Mouse (Mus musculus) embryonic facial prominence, embryonic 11.5 days (tissue): Measurements from ENCODE around the gene Paxip1. TPM values are rescaled to one million over a fixed set of nuclear protein-coding genes. Genes with fewer than 3 reads are reported as not detected.

Experiments
- ATAC-seq: fragments of 200-750 bp; cut with Nextera tagmentation; replicated peaks from 2 replicates; pipeline ENCODE4 v1.8.0; 2017; ENCODE audit warnings: low read depth; ENCODE audit not compliant: insufficient number of reproducible peaks, low FRiP score, low TSS enrichment
- DNase-seq: peaks from one replicate; pipeline ENCODE4 v3.0.0-alpha.2; 2015; ENCODE audit warnings: low spot score
- H3K27ac ChIP-seq: fragments of 300-500 bp; sonication (generic); replicated peaks from 2 replicates; pipeline ENCODE4 v1.5.1; 2014; ENCODE audit warnings: mild to moderate bottlenecking, low read depth, low read length, control low read depth
- H3K27me3 ChIP-seq: fragments of 300-500 bp; sonication (generic); 2 replicates; pipeline ENCODE4 v1.6.1; 2014; ENCODE audit warnings: mild to moderate bottlenecking, low read length, moderate library complexity, mixed read lengths; ENCODE audit not compliant: control insufficient read depth, insufficient read depth
- H3K36me3 ChIP-seq: fragments of 300-500 bp; sonication (generic); replicated peaks from 2 replicates; pipeline ENCODE4 v1.6.1; 2014; ENCODE audit warnings: low read depth, mild to moderate bottlenecking, low read length, moderate library complexity, mixed read lengths; ENCODE audit not compliant: control insufficient read depth, insufficient read depth
- H3K4me1 ChIP-seq: fragments of 300-500 bp; sonication (generic); 2 replicates; pipeline ENCODE4 v1.6.1; 2014; ENCODE audit warnings: low read length, mixed read lengths; ENCODE audit not compliant: control insufficient read depth, insufficient read depth
- H3K4me2 ChIP-seq: fragments of 300-500 bp; sonication (generic); 2 replicates; pipeline ENCODE4 v1.6.1; 2014; ENCODE audit warnings: low read depth, mild to moderate bottlenecking, control low read depth, low read length, moderate library complexity
- H3K4me3 ChIP-seq: fragments of 300-500 bp; sonication (generic); 2 replicates; pipeline ENCODE4 v1.5.1; 2014; ENCODE audit warnings: low read depth, low read length, control low read depth
- H3K9ac ChIP-seq: fragments of 300-500 bp; sonication (generic); replicated peaks from 2 replicates; pipeline ENCODE4 v1.6.1; 2014; ENCODE audit warnings: mild to moderate bottlenecking, control low read depth, low read length
- H3K9me3 ChIP-seq: fragments of 300-500 bp; sonication (generic); replicated peaks from 2 replicates; pipeline ENCODE4 v1.6.1; 2016; ENCODE audit warnings: mild to moderate bottlenecking, low read length, inconsistent platforms, mixed read lengths; ENCODE audit not compliant: control insufficient read depth
- WGBS: fragments of 180-500 bp; shearing (Covaris S2); extraction: QIAGEN DNeasy Blood & Tissue Kit; methylation state at CpG from one replicate; pipeline ENCODE4 v1.1.7; 2014; 5-methylcytosine and 5-hydroxymethylcytosine counted together
- polyA plus RNA-seq: library from polyadenylated mRNA; unstranded; fragments of >200 nt; fragmentation: Nextera tagmentation; extraction: Ambion mirVana; gene quantifications from 2 replicates; pipeline ENCODE4 v1.2.1, GENCODE M21; 2014

The Paxip1 gene
- 43.6 and 48.0 TPM in 2 replicates for polyA plus RNA-seq

- peaks cover 7% of the 10 kb centered on the region for H3K36me3 ChIP-seq
- peak within 1 kb of the TSS; percentile 65 for H3K4me3 ChIP-seq
- peak; percentile 97 for ATAC-seq
- peak; percentile 95 for DNase-seq
- peak within 1 kb of the TSS; percentile 59 for H3K4me2 ChIP-seq
- peak within 1 kb of the TSS; percentile 60 for H3K27ac ChIP-seq
- H3K27me3 ChIP-seq = no peaks in the 10 kb centered on the region
- no peaks in the 10 kb centered on the region for H3K9me3 ChIP-seq
- peak within 1 kb of the TSS; percentile 81 for H3K9ac ChIP-seq
- WGBS = under 1% methylated on average over 62 of the region's 73 CpGs
- H3K4me1 ChIP-seq = no peaks in the 10 kb centered on the region
Measured at GRCm38 (mm10) chr5:27791303-27792172, at the start of gene Paxip1. Paxip1 (minus strand) TSS chr5:27791691.

GRCm38 (mm10) chr5:27838061-27838460 lies 46.6 kb upstream of the Paxip1 start:
- 60% methylated on average over 4 of the region's 4 CpGs for WGBS
- no peaks in the 10 kb centered on the region for H3K4me1 ChIP-seq
- no peak for DNase-seq
- no peak overlapping the region for H3K4me3 ChIP-seq
- no peak overlapping the region for H3K4me2 ChIP-seq
- no peak overlapping the region for H3K27ac ChIP-seq
- no peak for ATAC-seq
- H3K9me3 ChIP-seq = no peaks in the 10 kb centered on the region
- H3K9ac ChIP-seq = no peak overlapping the region
- H3K36me3 ChIP-seq = no peaks in the 10 kb centered on the region
- H3K27me3 ChIP-seq = peaks cover 9% of the 10 kb centered on the region

GRCm38 (mm10) chr5:27835096-27835495 lies 43.6 kb upstream of the Paxip1 start:
- no peak for ATAC-seq
- WGBS = 79% methylated on average over 2 of the region's 2 CpGs

GRCm38 (mm10) chr5:27827971-27828370 lies 36.5 kb upstream of the Paxip1 start:
- no peaks in the 10 kb centered on the region for H3K27me3 ChIP-seq
- ATAC-seq (no peak), DNase-seq (no peak)
- H3K27ac ChIP-seq = no peak overlapping the region
- H3K4me1 ChIP-seq = no peaks in the 10 kb centered on the region
- no peak overlapping the region for H3K4me2 ChIP-seq
- 84% methylated on average over 7 of the region's 7 CpGs for WGBS
- H3K9me3 ChIP-seq = no peaks in the 10 kb centered on the region
- H3K9ac ChIP-seq = no peak overlapping the region
- H3K36me3 ChIP-seq = no peaks in the 10 kb centered on the region
- H3K4me3 ChIP-seq = no peak overlapping the region

More at GRCm38 (mm10) chr5:27835096-27835495, 43.6 kb upstream of the Paxip1 start:
- H3K9ac ChIP-seq = no peak overlapping the region
- no peak overlapping the region for H3K4me3 ChIP-seq
- no peaks in the 10 kb centered on the region for H3K9me3 ChIP-seq
- no peak for DNase-seq
- no peaks in the 10 kb centered on the region for H3K36me3 ChIP-seq
- no peaks in the 10 kb centered on the region for H3K4me1 ChIP-seq
- no peak overlapping the region for H3K27ac ChIP-seq
- no peak overlapping the region for H3K4me2 ChIP-seq
- H3K27me3 ChIP-seq = no peaks in the 10 kb centered on the region

- H3K9ac ChIP-seq = no peak overlapping the region
- no peak overlapping the region for H3K27ac ChIP-seq
- no peak overlapping the region for H3K4me2 ChIP-seq
- ATAC-seq (no peak), DNase-seq (no peak)
- H3K4me3 ChIP-seq = no peak overlapping the region
- H3K9me3 ChIP-seq = no peaks in the 10 kb centered on the region
- WGBS = 83% methylated on average over 6 of the region's 6 CpGs
- no peaks in the 10 kb centered on the region for H3K27me3 ChIP-seq
- H3K4me1 ChIP-seq = no peaks in the 10 kb centered on the region
- H3K36me3 ChIP-seq = no peaks in the 10 kb centered on the region
Measured at GRCm38 (mm10) chr5:27821161-27821560, 29.7 kb upstream of the Paxip1 start.

GRCm38 (mm10) chr5:27818840-27819672 lies 27.6 kb upstream of the Paxip1 start:
- Histone ChIP-seq H3K9ac (no peak overlapping the region), H3K36me3 (no peaks in the 10 kb centered on the region), H3K4me3 (no peak overlapping the region), H3K27me3 (no peaks in the 10 kb centered on the region), H3K4me2 (no peak overlapping the region), H3K9me3 (no peaks in the 10 kb centered on the region), H3K27ac (no peak overlapping the region), H3K4me1 (no peaks in the 10 kb centered on the region)
- ATAC-seq (no peak), DNase-seq (no peak)
- 63% methylated on average over 3 of the region's 3 CpGs for WGBS

GRCm38 (mm10) chr5:27814282-27814681 lies 22.8 kb upstream of the Paxip1 start:
- H3K9ac ChIP-seq = no peak overlapping the region
- H3K27ac ChIP-seq = no peak overlapping the region
- H3K27me3 ChIP-seq = no peaks in the 10 kb centered on the region
- no peaks in the 10 kb centered on the region for H3K9me3 ChIP-seq
- no peak for ATAC-seq
- no peak for DNase-seq
- WGBS = 90% methylated on average over 2 of the region's 2 CpGs
- no peaks in the 10 kb centered on the region for H3K4me1 ChIP-seq
- H3K4me2 ChIP-seq = no peak overlapping the region
- H3K4me3 ChIP-seq = no peak overlapping the region
- H3K36me3 ChIP-seq = no peaks in the 10 kb centered on the region

GRCm38 (mm10) chr5:27793923-27794322 lies 2.4 kb upstream of the Paxip1 start:
- no peak overlapping the region for H3K27ac ChIP-seq
- no peak overlapping the region for H3K9ac ChIP-seq
- no peak overlapping the region for H3K4me2 ChIP-seq
- WGBS = 19% methylated on average over 1 of the region's 1 CpGs
- H3K9me3 ChIP-seq = no peaks in the 10 kb centered on the region
- no peaks in the 10 kb centered on the region for H3K4me1 ChIP-seq
- DNase-seq (peak; percentile 69), ATAC-seq (no peak)
- H3K4me3 ChIP-seq = no peak overlapping the region
- H3K27me3 ChIP-seq = no peaks in the 10 kb centered on the region
- no peaks in the 10 kb centered on the region for H3K36me3 ChIP-seq
